ENCODE assay signal across 9 mouse cellular contexts in genomic region chr15:77356248-77356810, GRCm38 (mm10). TPM values are rescaled to one million over a fixed set of nuclear protein-coding genes. Genes with fewer than 3 reads are reported as not detected.
DNase-seq lines count a peak whose midpoint lies in the region; ATAC-seq lines count a peak whose summit lies in the region.
"Had no signal": no experiment of that assay in that cellular context is flagged by ENCODE, and none has a peak within 500 bp of the region (broad histone marks: within the 10 kb centered on the region; RNA-seq: fewer than 3 reads in every experiment).

No protein-coding gene starts in this region.

- peak overlapping the region; percentile 6; the same call in 1 of the 2 replicates for H3K9ac ChIP-seq in heart, embryonic 12.5 days
- no peak overlapping the region for H3K9ac ChIP-seq in hindbrain, embryonic 11.5 days (ENCODE audit: low read depth, low read length)
- peak overlapping the region; percentile 14; the same call in 1 of the 2 replicates for H3K9ac ChIP-seq in midbrain, embryonic 11.5 days (ENCODE audit: low read length)

- no peaks in the 10 kb centered on the region for H3K27me3 ChIP-seq in heart, embryonic 12.5 days (replicated peaks)
- H3K27me3 ChIP-seq in hindbrain, embryonic 11.5 days (ENCODE audit: control insufficient read depth, insufficient read depth, low read length) = no peaks in the 10 kb centered on the region
- no peaks in the 10 kb centered on the region for H3K27me3 ChIP-seq in midbrain, embryonic 11.5 days (ENCODE audit: control insufficient read depth, insufficient read depth, low read length)
- H3K27me3 ChIP-seq: Patski had no signal

- H3K9me3 ChIP-seq in heart, embryonic 12.5 days (replicated peaks) = no peaks in the 10 kb centered on the region
- H3K9me3 ChIP-seq in hindbrain, embryonic 11.5 days (ENCODE audit: control insufficient read depth, low read length) = no peaks in the 10 kb centered on the region
- H3K9me3 ChIP-seq in midbrain, embryonic 11.5 days (ENCODE audit: control insufficient read depth, low read length) = no peaks in the 10 kb centered on the region

- peaks cover 52% of the 10 kb centered on the region for H3K4me1 ChIP-seq in heart, embryonic 12.5 days (replicated peaks)
- peaks cover 30% of the 10 kb centered on the region for H3K4me1 ChIP-seq in hindbrain, embryonic 11.5 days (replicated peaks; ENCODE audit: control insufficient read depth, insufficient read depth, low read length)
- peaks cover 35% of the 10 kb centered on the region for H3K4me1 ChIP-seq in midbrain, embryonic 11.5 days (ENCODE audit: control insufficient read depth, insufficient read depth, low read length)

- H3K27ac ChIP-seq in heart, embryonic 12.5 days (ENCODE audit: poor library complexity, severe bottlenecking) = 0 out of 2 replicates have a peak overlapping the region, but pooled peaks have one; percentile 10
- H3K27ac ChIP-seq in hindbrain, embryonic 11.5 days (ENCODE audit: low read depth, low read length) = no peak overlapping the region
- H3K27ac ChIP-seq in midbrain, embryonic 11.5 days (ENCODE audit: low read depth, low read length) = no peak overlapping the region

- 5% methylated on average over 11 of the region's 11 CpGs for WGBS in heart, embryonic 12.5 days
- WGBS in hindbrain, embryonic 11.5 days = 10% methylated on average over 11 of the region's 11 CpGs
- WGBS in midbrain, embryonic 11.5 days = 14% methylated on average over 11 of the region's 11 CpGs

- DNase-seq in heart, adult 8-10 months (ENCODE audit: low spot score) = no peak
- DNase-seq in R1 (ENCODE audit: low read depth, low spot score) (peak; percentile 94), MN1 (ENCODE audit: low spot score) (no peak)
- peak; percentile 48 for DNase-seq in hindbrain, embryonic 11.5 days (ENCODE audit: low spot score)
- peak; percentile 88 for DNase-seq in midbrain, embryonic 11.5 days (ENCODE audit: low spot score, missing footprints)
- no peak for DNase-seq in c-Kit-positive CD71-positive TER-119-positive erythroid progenitor cells, embryonic 14.5 days (ENCODE audit: low spot score)
- no peak for DNase-seq in spleen, postnatal 4 days (ENCODE audit: low spot score in 2 of 2)

- H3K4me2 ChIP-seq in heart, embryonic 12.5 days = peak overlapping the region; percentile 58
- no peak overlapping the region; the same call in 1 of the 2 replicates for H3K4me2 ChIP-seq in hindbrain, embryonic 11.5 days (replicated peaks; ENCODE audit: low read depth, low read length)
- peak overlapping the region; percentile 4; the same call in 1 of the 2 replicates for H3K4me2 ChIP-seq in midbrain, embryonic 11.5 days

- H3K4me3 ChIP-seq in heart, embryonic 12.5 days = peak overlapping the region; percentile 5; the same call in 1 of the 2 replicates
- H3K4me3 ChIP-seq in hindbrain, embryonic 11.5 days (ENCODE audit: low read depth, low read length) = no peak overlapping the region
- no peak overlapping the region for H3K4me3 ChIP-seq in midbrain, embryonic 11.5 days (ENCODE audit: low read depth, low read length)

- ATAC-seq in heart, embryonic 12.5 days (ENCODE audit: insufficient number of reproducible peaks, low FRiP score) = peak; percentile 49
- ATAC-seq in hindbrain, embryonic 11.5 days (ENCODE audit: low FRiP score) = peak; percentile 31; the same call in 1 of the 2 replicates
- peak; percentile 17; the same call in 1 of the 2 replicates for ATAC-seq in midbrain, embryonic 11.5 days (ENCODE audit: low FRiP score)
- ATAC-seq: Patski had no signal

- no peaks in the 10 kb centered on the region for H3K36me3 ChIP-seq in heart, embryonic 12.5 days
- H3K36me3 ChIP-seq in hindbrain, embryonic 11.5 days (ENCODE audit: control insufficient read depth, insufficient read depth, low read length) = no peaks in the 10 kb centered on the region
- no peaks in the 10 kb centered on the region for H3K36me3 ChIP-seq in midbrain, embryonic 11.5 days (ENCODE audit: control insufficient read depth, insufficient read depth, low read length)

RNA-seq across cellular contexts. Expression of gene Apol7a, which starts 42.6 kb away (rescaled TPM):
- polyA plus RNA-seq in heart, embryonic 12.5 days (2016; fragmentation: Nextera tagmentation; extraction: Ambion mirVana) = 0.19 TPM in 1 of 2 replicates, not detected in the other
- total RNA-seq in heart, adult 8-10 months (2022) = under 1 TPM in 2 of 4 experiments, not detected in 2; 0.09 to 0.19 TPM
- not detected in 2 replicates for polyA plus RNA-seq in hindbrain, embryonic 11.5 days (2014; fragmentation: Nextera tagmentation; extraction: Ambion mirVana)
- polyA plus RNA-seq in midbrain, embryonic 11.5 days (2014; fragmentation: Nextera tagmentation; extraction: Ambion mirVana) = not detected in 2 replicates
- polyA plus RNA-seq: Patski had no signal

RNA-seq across cellular contexts. Expression of gene Rbfox2, which starts 49.5 kb away (rescaled TPM):
- 87.6 and 97.4 TPM in 2 replicates for polyA plus RNA-seq in heart, embryonic 12.5 days (2016; fragmentation: Nextera tagmentation; extraction: Ambion mirVana)
- 100 to 1,000 TPM in 2 of 4 experiments, 10 to 100 TPM in 2; 87.6 to 108 (median 101) TPM for total RNA-seq in heart, adult 8-10 months (2022)
- 115 and 142 TPM in 2 replicates for polyA plus RNA-seq in hindbrain, embryonic 11.5 days (2014; fragmentation: Nextera tagmentation; extraction: Ambion mirVana)
- 73.2 and 79.9 TPM in 2 replicates for polyA plus RNA-seq in midbrain, embryonic 11.5 days (2014; fragmentation: Nextera tagmentation; extraction: Ambion mirVana)

RNA-seq across cellular contexts. Expression of gene Apol9a, which starts 54.6 kb away (rescaled TPM):
- 0.74 and 0.76 TPM in 2 replicates for polyA plus RNA-seq in heart, embryonic 12.5 days (2016; fragmentation: Nextera tagmentation; extraction: Ambion mirVana)
- under 1 TPM in 1 of 4 experiments, not detected in 3; 0.19 TPM for total RNA-seq in heart, adult 8-10 months (2022)
- polyA plus RNA-seq in hindbrain, embryonic 11.5 days (2014; fragmentation: Nextera tagmentation; extraction: Ambion mirVana) = 0.03 and 0.06 TPM in 2 replicates
- polyA plus RNA-seq in midbrain, embryonic 11.5 days (2014; fragmentation: Nextera tagmentation; extraction: Ambion mirVana) = not detected in 2 replicates

Comparison
In these comparisons a context has a peak if more than half of its experiments do, and no peak if none do; other contexts are left out.
1. DNase-seq: peak in R1 (single experiment), hindbrain, embryonic 11.5 days (single experiment) and midbrain, embryonic 11.5 days (single experiment); none in heart, adult 8-10 months (single experiment), MN1 (single experiment), c-Kit-positive CD71-positive TER-119-positive erythroid progenitor cells, embryonic 14.5 days (single experiment) and spleen, postnatal 4 days (0 of 2).
2. Peak in every context shown above with its lines, with median percentiles within 50 percentile points of each other: ATAC-seq.